Mouse (Mus musculus) R1 (cell line): ENCODE data around the gene Prkce.

Source experiments
- DNase-seq: peaks from one replicate; pipeline ENCODE4 v3.0.0-alpha.2; 2018; ENCODE audit warnings: low read depth, low spot score

Gene Prkce

DNA sequence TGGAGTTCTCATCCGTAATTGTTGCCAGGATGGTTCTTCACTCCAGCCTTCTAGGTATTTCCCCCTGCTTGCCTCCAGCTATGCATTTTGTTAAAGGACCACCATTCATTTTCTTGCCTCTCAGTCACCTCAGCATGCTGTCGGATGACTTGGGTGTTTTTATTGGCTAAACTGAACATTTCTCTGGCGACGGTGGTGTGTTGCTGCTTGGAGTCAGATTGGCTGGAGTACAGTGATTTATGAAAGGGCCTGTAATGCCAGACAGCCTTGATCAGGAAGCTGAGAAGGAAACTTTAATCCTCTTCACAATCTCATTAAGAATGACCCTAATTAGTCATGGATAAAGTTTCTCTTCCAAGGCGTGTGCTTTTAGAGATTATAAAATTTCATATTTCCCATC is 342.3 kb downstream of the Prkce start:
- DNase-seq = no peak

DNA sequence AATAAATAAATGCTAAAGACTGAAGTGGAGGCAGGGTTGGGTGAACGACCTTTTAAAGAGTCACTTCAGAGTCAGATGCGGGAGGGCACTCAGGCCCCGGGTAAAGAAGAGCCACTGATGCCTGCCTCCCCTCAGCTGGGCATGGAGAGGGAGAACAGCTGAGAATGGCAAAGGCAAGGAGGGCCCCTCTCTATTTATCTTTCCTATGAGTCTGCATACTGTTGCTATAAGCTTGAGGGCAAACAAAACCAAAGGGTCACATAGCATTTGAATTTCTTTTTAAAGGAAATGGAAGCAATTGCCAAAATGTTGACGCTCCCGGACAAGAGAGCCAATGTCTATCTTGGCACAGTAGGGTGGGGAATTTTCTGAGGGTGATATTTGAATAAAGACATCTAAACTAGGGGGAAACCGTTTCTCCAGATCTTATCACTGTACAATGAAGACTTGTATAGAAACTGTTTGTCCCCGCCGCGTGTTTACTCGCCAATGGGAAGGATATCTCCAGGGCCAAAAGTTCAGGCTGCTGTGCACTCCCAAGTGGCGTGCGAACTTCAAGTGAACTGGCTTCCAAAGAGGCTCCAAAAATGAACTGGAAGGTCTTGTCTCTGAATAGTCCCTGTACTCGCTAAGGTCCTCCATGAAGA is 347.5 kb downstream of the Prkce start:
- no peak for DNase-seq

DNA sequence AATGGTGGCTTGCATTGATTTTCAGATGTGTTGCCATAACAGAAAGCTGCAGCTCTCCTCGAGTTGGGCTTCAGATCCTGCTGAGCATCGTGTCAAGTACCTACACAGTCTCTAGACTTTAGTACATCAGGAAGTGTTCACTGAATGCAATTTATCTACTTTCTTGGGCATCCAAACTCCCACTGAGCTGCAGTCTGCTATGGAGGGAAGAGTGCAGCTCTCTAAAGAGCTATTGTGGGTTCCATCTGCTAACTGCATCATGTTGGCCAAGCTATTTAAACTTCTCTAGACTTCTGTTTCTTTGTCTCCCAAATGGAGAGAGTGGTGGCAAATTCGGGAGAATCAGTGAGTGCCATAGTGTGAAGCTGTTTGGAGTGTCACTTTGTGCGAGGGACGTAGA is 349.0 kb downstream of the Prkce start:
- DNase-seq = peak; percentile 18

DNA sequence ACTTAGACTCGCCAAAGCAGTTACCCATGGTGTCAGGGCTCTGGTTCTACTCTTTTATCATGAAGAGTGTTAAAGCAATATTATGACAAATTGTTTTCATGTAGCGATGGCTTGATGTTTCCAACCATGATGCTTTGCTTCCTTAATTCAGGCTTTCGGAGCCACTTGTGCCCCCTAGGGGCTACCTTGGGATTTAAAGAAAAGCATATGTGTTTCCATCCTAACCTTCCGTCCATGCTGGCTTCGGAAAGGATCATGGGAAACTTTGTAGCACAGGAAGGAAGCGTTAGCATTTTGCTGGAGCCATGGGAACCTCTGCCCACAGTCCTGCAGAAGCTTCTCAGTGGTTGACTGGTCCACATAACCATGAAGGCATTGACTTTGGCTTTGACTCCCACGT is 351.0 kb downstream of the Prkce start:
- DNase-seq = peak; percentile 55

DNA sequence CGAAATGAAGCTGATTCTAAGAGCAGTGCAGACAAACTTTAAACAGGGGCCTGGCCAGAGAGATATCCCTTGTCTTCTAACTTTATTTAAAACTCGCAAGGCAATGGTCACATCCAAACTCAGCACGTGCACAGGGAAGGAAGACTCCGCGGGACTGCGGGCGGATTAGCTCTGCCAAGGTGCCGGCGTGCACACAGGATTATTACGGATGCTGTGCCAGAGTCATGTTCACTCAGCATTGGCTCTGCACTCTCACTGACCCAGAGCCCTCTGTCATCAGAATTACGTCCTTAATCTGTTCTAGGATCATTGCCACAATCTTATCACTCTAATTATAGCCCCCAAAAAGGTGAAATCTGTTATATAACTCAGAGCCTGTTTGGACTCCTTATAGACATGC is 353.7 kb downstream of the Prkce start:
- DNase-seq = no peak

DNA sequence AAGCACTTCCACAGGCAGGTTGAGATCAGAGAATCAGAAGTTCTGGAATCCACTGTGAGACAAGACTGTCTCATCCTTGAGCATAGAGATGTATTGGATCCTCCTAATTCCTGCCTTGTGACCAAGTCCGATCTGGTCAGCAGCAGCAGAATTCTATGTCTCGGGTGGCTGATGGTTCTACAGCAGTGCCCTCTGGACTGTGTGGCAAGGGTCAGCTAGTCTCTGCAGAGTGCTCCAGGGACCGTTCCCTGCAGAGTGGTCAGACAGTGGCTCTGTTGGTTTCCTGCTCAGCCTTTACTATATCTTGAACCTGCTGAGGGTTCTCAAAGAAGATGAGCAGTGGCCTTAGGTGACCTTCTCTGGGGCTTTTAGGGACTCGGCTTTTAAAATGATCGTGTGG is 355.1 kb downstream of the Prkce start:
- no peak for DNase-seq

DNA sequence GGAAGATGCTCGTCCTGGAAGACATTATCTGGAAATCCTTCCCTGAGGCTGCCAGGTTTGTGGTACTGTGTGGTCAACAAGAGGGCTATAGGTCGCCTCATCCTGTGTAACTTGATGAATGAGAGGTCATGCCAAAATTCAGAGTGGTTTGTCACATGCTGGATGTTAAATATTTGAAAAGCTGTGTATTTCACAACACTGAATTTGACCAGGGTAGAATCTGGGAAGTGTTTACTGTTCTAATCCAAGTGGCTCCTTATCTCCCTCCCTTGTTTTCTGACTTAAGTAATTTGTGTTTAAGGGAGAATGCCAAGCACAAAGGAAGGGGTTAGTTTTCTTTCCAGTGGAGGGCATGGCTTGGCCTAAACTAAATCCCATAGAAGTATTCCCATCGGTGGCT is 355.8 kb downstream of the Prkce start:
- no peak for DNase-seq

DNA sequence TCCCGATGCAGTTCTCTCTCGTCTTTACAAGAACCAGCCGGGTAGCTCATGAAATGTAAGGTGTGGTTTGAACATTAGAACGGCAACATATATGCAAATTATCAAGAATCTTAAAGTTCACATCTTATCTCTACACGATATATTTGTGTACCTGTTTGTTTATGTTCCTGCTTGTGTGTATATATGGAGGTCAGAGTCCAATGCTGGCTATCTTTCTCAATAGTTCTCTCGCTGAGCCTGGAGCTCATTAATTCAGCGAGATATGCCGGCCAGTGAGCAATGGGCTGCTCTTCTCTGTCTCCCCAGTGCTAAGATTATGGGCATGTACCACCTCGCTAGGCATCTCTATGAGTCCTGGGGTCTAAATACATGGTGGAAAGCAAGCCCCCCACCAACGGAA is 356.3 kb downstream of the Prkce start:
- no peak for DNase-seq

DNA sequence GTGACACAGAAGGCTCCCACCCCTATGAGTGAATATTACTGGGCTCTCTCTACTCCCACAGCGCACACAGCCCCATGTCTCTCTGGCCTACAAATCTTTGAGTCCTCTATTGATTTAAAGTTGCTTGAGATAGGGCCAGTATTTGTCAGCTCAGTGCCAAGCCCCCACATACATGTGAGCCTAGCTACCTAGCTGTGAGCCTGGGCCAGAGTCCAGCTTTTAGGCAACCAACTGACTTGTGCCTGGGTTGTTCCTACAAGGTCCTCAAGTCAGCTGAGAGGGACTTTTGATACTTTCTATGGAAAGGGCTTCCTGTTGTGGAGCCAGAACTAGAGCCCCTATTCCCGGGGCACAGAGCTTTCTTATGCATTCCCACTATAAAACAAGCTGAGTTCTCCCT is 357.5 kb downstream of the Prkce start:
- DNase-seq = no peak

DNA sequence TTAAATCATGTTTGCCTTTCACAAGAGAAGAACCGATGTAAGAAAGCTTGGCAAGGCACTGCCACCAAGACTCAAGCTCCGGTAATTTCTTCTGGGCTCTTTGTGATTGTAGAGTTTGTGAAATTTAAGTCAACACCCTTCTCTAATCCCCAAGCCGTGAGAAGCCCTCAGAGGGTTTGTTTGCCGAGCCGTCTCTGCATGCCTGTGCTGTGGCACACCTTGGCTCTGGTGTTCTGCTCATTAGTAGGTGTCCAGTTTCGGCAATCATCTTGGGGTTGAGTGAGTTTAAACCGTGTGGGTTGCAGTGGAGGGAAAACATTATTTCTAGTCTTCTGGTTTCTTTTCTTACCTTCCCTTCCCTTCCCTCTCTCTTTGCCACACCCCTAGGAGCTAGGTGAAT is 358.4 kb downstream of the Prkce start:
- no peak for DNase-seq

DNA sequence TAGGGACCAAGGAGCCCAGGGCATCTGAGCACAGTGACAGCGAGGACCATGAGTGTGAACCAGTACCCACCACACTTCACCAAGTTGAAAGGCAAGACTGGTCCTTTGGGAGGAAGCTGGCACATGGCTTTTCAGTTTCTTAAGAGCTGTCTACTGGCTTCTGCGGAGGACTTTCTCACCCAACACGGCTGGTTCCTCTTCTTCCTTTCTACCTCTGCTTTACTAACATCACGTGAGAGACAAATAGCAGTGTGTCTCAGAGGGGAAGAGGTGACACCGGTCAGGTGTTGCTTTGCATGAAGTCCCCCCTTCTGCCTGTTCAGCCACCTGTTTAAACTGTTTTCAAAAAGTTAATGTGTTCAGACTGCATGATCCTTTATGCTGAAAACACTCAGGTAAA is 359.7 kb downstream of the Prkce start:
- DNase-seq = no peak

DNA sequence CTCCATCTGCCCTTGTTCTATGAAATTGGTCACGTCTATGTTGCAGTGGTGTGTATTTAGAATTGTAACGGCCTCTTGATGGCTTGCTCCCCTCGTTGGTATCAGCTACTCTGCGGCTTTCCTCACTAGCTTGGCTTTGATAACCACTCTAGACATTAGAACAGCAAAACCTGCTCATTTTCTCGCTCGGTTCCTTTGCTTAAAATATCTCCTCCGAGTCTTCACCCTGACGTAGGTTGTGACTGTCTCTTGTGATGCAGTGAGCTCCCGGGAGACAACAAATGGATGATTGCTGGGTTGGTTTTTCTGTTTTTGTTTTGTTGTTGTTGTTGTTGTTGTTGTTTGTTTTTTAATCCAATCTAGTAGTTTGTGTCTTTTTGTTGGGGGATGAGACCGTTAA is 361.4 kb downstream of the Prkce start:
- DNase-seq = no peak

DNA sequence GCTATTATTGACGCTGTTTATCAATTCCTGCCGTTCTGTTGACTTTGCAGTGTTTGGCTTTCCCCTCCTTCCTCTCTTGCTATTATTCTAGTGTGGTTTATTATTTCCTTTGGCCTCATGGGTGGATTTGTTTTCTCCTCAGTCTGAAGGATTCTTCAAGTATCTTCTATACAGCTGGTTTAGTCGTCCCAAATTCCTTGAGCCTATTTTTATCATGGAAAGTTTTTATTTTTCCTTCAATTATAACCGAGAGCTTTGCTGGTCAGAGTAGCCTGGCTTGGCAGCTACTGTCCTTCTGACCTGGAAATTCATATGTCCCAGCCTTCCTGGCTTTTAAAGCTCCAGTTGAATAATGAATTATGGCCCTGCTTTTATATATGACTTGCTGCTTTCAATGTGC is 361.8 kb downstream of the Prkce start:
- DNase-seq = no peak

DNA sequence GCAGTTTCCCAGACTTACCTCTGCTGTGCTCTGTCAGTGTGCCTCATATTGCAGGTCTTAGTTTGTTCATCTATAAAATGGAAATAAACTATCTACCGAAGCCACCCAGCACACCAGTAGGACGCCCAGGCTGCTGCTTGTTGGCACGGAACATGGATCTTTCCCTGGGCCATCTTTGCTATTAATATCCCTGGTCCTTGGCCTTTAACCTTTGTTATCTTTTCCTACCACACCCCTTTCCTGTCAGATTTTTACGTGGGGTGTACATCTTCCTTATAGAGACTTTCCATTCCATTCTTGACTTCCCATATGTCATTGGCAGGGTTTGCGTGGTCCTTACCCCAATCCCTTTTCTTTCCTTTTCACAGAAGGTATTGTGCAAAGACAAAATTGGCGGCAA is 363.6 kb downstream of the Prkce start:
- DNase-seq = no peak

DNA sequence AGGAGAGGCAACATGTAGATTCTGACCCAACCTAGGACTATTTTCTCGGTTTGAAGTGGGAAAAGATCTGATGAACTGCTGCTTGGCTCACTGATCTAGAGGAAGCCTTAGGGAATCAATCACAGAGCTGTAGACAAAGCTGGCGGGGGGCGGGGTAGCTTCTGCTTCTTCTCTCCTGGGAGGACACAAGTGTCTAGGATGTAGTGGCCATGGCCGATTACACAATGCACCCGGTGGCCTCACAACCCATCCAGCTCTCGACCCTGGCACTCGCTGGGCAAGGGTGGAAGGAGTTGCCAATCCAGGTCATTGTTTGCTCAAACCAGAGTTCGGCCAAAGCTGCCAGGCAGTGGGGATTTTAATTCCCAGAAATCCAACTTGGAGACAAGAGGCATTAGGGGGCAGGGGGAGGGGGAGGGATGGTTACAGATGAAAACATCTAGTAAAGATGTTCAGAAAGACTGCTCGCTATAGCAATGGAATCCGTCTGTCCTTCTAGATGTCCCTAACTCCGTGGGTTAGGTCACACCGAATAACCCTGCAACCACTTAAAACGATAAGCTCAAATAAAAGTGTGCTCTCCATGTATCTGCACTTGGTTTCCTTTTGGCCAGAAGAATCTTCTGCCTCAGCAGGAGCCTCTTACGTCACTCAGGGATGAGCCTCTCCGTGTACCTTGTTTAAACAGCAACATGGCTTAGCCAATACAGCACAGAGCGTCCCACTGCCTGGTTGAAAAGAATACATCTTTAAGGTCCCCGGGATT is 365.4 kb downstream of the Prkce start:
- DNase-seq = no peak

DNA sequence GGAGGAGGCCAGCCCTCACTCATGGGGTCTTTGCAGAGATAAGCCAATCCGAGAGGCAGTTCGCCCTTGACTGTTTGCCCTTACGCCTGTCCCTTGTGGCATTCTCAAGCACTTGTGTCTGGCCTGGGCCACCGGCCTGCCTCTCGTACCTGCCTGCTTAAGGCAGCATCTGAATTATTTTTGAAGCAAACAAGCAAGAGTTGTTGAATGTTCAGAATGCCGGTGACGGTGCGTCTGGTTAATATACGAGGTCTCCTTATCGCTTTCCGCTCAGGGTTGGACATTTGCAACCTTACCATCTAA is 365.9 kb downstream of the Prkce start:
- peak; percentile 10 for DNase-seq

DNA sequence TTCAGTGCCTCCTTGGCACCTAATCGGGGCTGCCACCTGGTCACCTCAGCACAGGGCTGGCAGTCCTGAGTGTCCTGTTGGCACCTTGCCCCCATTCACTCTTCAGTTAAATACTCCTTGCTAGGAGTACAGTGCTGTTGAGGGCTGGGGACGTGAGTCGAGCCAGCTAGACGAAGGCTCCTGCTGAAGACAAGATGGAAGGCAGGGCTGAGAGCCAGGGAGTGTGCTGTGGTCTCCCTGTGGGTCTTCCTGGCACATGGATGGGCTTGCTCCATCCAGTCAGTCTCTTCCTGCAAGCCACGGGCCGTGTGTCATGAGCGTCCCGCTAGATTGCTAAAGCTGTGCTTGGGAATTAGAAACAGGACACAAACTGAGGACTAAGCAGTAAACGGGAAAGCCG is 367.5 kb downstream of the Prkce start:
- DNase-seq = no peak

DNA sequence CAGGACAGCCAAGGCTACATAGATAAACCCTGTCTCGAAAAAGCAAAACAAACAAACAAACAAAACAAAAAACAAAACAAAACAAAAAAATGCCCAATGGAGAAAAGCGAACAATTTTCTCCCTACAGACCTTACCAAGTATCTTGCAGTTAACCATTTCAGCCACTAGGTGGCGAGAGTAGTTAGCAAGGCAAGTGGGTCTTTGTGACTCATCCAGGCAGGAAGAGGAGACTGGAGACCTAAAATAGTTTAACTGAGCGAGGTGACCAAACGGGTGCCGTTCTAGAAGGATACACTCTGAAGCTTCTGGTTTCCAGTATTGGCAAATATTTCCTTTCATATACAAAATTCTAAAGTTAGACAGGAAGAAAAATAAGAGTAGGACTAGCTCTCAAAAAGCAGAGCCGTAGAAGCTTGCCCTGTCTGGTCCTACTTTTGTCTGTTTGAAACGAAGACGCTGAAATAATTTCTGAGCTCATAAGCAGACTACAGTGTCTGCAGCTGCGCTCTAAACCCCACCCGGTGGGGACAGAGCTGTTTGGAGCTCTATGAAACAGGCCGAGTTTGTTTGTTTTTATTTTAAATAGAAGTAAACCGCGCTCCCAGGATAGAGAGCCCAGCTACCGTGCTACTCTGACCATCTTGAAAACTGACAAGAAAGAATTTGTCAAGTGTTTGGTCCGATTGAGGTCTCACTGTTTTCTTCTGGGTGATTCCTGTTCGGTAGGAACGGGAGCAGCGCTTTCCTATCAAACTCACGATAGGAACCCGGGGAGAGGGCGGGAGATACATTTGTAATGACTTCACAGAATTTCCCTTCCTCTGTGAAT is 368.5 kb downstream of the Prkce start:
- peak; percentile 85 for DNase-seq

DNA sequence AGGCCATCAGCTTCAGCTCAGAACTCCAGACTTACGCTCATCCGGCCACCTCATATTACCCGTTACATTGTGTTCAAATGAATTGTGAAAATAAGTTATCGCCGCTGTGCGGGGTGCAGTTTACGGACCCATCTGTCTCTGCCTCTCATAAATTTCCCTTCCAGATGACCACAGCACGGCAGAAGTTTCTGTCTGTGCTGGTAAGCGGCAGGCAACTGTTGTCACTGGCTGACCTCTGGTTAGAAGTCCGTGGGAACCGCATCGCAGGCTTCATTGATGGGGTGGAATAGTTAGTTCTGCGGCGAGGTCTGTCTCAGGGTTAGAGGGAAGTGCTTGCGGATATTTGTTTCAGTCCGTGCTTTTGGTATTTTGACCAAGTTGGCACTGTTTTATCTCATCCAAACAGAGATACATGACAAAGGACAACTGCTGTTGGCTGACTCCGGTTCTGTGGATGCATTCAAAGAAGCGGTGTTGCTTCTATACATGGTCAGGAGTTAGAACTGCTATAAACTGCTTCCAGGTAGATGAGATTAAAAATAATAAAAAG is 372.4 kb downstream of the Prkce start:
- no peak for DNase-seq

DNA sequence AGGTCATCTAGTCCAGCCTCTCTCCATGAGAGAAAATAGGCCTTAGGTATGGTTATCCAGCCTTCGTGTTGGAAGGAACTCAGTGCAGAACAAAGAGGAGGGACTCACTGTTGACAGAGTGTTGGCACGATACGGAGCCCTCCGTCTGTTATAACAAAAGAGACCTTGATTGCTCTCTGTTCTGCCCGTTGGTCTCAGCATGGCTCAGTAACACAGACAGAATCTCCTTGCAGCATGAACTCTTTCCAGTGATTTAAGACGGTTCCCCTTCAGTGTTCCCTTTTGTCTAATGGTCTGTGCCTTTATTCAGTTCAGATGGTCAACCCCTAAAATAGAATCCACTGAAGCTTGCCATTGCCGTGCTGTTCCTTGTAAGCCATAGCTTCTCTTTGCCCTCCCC is 378.9 kb downstream of the Prkce start:
- DNase-seq = no peak

DNA sequence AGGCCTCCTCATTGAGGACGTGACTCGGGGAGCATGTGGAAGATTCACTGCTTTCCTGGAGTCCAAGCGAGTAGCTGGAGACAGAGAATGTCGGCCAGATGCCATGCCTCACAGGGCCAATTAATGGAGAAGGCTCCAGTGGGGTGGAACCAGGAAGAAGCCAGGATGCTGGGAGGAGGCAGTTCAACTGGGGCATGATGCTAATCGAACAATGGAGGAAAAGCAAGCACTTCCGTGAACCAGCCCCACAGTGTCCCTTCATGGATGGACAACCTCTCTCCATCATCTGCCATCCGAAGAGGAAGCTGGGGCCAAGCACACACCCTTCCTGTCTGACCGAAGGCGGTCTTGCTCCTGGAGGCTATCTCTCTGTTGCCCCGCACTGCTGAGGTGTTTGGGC is 381.5 kb downstream of the Prkce start:
- no peak for DNase-seq

DNA sequence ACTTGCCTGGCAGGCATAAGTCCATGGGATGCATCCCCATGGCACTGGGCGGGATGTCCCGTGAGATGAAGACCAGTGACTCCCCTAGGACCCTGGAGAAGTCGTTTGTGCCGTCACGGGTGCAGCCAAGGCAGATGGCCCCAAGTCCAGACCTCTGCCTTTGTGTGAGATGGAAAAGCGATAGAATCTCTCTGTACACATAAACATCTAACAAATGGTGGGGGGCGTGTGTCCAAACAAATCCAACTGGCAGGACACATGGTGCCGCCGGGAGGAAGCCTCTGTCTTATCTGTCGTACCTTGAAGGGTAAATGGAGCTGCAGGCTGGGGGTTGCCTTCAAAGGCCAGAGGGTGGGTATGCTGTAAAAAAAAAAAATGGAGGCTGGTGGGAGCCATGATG is 384.0 kb downstream of the Prkce start:
- no peak for DNase-seq

DNA sequence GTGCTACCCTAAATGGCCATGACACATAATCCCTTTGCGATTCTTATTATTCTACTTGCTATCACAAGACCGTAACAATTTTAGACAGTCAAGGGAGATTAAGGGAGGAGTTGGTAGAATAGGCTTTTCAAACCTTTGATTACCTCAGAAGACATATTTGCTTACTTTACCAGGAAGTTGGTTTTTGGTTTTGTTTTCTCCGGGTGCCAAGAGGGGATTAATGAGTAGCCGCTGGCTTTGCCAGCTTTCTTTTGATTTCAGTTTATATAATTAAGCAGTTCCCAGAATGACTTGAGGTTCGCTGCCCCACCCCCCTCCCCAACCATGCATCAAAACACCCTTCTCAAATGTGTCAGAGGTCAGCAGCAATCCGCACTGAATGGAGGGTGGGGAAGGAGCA is 384.4 kb downstream of the Prkce start:
- DNase-seq = no peak
